Mouse (Mus musculus): ENCODE data around the gene Rnf213.

Gene Rnf213

GRCm38 (mm10) chr11:119390271-119391231 is 2.3 kb upstream of the Rnf213 start:
- DNase-seq, result peak; percentile 82

DNA sequence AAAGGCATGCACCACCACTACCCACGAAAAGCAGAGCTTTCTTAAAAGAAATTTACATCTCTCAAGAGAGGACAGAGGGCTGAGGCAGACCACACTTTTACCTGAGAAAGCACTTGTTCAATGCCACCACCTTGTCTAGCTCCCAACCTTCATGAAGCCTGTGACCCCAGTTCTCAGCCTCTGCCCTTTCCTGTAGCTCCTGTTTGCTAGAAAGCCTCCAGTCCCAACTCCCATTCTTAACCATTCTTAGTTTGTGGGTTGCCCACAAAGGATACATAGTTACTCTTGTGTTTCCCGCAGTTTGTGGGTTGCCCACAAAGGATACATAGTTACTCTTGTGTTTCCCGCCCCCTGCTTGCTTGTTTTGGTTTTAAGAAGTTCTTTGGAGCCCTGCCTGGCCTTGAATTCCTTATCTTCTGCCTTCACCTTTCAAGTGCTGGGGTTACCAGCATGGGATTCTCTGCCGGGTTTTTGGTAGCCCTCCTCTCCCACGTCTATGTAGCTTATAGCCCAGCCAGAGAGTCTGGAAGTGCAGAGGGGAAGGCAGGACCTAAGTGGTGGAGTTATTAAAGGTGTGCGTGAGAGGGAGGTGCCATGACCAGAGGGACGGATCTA is 1.4 kb upstream of the Rnf213 start:
- DNase-seq, result peak; percentile 16

DNA sequence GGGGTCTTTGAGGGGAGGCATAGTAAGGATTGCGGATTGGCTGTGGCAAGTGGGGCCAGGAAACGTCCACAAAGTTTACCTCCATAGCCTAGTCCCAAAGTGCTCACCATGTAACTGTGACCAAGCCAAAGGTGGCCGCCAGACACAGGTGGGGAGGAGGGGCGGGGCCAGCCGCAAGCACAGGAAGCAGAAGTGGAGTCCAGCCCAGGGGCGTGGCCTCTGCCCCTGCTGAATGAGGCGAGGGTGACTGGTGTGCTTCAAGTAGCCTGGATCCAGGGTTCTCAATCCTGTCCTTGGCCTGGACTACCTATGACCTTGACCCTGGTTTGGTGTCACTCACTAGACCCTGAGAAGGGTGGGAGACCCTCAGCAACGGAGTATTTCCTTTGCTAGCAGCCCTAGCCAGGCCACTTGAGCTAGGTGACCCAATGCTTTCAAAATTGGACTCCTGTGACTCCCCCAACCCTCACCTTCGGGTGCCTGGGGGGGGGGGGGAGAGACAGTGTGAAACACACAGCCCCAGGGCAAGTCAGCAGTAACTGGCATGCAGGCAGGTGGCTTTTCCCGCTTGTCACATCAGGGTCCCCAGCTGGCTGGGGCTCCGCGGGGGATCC is 792 bp upstream of the Rnf213 start:
- DNase-seq, result peak; percentile 86

- DNase-seq, result no peak
These were observed 544 bp downstream of the Rnf213 start for GRCm38 (mm10) chr11:119393483-119393804.

- DNase-seq, result no peak
These were observed 1.3 kb downstream of the Rnf213 start for GRCm38 (mm10) chr11:119394210-119394609.

DNA sequence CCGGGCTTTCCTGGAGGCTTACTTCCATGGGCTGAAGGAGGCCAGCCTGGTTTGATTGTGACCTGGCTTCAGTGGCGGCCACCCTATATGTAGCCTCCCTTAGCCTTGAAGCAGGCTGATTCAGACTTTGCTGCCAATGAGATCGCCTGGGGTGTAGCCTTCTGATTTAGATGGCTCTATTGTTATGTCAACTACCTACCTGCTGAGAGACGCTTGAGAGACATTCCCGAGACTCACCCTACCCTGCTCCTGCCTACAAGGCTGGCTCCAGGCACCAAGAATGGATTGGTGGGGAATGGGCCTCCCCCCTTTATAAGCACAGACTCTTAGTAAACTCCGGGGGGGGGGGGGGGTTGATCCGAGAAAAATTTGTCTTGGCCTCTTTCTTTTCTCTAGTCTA is 2.5 kb downstream of the Rnf213 start:
- no peak for DNase-seq

GRCm38 (mm10) chr11:119395931-119396330 is 3.0 kb downstream of the Rnf213 start:
- DNase-seq, result no peak

- DNase-seq, result no peak
These were observed 3.6 kb downstream of the Rnf213 start for GRCm38 (mm10) chr11:119396461-119396860.

DNA sequence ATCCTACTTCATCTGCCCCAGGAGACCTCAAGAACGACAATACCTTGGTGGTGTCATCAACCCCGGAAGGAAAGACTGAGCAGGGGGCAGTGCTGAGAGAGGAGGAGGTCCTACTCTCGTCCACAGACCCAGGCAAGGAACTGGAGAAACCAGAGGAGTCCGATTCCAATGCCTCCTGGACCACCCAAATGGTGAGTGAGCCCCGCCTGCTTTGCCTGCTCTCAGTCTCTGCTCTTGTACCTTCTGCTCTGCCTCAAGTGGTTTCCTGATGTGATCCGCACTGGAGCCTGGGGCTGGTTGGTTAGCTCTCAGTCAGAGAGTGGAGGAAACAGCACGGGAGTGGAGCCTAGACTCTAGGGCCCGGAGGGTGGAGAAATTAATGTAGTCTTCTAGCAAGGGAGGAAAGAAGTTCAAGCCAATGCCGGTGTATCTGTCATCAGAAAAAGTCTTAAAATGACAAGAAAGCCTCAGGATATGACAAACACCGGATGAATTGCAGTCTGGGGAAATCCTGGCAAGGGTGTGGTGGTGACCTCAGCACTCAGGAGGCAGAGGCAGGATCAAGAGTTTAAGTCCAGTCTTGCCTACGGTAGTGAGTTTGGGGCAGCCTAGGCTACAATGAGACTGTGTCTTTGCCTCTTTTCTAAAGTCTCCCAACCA is 9.7 kb downstream of the Rnf213 start:
- DNase-seq, result no peak

- DNase-seq, result peak; percentile 71
These were observed 11.7 kb downstream of the Rnf213 start for GRCm38 (mm10) chr11:119404627-119405026.

GRCm38 (mm10) chr11:119407381-119407780 is 14.5 kb downstream of the Rnf213 start:
- no peak for DNase-seq

GRCm38 (mm10) chr11:119407977-119408376 is 15.1 kb downstream of the Rnf213 start:
- DNase-seq, result no peak

GRCm38 (mm10) chr11:119419327-119420118 is 26.6 kb downstream of the Rnf213 start:
- DNase-seq, result peak; percentile 32

DNA sequence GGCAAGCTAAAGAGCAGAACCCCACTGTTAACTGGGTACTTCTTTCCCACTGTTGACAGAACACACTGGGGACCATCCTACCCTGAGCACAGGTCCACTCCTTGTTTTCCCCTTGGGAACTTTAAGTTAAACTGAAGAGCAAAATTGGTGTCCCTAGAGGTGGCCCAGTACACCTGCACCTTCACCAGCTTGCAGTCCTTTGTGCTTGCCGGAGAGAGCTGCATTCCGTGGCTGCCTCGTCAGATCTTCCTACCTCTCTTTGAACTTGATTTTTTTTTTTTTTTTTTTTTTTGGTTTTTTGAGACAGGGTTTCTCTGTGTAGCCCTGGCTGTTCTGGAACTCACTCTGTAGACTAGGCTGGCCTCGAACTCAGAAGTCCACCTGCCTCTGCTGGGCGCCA is 27.5 kb downstream of the Rnf213 start:
- DNase-seq, result peak; percentile 57

DNA sequence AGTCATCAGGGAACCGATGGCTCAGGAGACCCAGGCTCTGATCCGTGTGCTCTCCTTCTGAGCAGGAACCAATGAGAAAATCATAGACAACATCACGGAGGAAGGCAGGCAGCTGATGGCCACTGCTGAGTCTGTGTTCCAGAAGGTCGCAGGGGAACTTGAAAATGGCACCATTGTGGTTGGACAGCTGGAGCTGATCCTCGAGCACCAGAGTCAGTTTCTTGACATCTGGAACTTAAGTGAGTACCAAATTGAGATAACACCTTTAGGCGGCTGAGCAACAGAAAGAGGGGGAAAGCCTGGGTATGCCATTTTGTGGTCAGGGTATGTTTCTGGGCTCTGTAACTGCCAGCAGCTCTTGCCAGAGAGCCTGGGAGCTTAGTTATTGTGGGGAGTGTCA is 34.5 kb downstream of the Rnf213 start:
- peak; percentile 52 for DNase-seq

DNA sequence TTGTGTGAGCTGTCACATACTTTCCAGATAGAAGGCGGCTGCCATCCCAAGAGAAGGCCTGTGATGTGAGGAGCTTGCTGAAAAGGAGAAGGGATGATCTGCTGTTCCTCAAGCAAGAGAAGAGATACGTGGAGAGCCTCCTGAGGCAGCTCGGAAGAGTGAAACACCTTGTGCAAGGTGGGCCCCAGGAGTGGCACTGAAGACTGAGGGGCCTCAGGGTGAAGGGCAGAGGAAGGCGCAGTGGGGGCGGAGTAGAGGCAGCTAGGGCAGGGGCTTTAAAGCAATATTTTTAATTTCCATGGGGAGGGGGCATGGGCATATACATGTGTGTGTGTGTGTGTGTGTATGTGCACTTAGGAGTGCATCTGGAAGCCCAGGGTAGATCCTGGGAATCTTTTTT is 35.1 kb downstream of the Rnf213 start:
- DNase-seq, result peak; percentile 62

DNA sequence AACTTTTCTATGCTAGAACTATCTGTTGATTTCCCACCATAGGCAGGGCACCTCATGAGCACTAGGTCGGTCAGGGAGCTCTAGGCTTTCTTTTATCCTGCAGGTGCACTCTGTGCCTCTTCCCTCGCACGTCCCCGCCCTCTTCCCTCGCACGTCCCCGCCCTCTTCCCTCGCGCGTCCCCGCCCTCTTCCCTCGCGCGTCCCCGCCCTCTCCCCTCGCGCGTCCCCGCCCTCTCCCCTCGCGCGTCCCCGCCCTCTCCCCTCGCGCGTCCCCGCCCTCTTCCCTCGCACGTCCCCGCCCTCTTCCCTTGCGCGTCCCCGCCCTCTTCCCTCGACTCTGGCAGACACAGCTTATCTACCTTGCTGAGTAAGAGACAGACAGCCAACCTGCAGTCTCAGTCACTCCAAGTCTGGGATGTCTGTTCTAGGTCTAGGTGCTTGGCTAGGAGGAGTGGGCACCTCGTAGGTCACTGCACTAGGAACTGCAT is 35.8 kb downstream of the Rnf213 start:
- peak; percentile 89 for DNase-seq

DNA sequence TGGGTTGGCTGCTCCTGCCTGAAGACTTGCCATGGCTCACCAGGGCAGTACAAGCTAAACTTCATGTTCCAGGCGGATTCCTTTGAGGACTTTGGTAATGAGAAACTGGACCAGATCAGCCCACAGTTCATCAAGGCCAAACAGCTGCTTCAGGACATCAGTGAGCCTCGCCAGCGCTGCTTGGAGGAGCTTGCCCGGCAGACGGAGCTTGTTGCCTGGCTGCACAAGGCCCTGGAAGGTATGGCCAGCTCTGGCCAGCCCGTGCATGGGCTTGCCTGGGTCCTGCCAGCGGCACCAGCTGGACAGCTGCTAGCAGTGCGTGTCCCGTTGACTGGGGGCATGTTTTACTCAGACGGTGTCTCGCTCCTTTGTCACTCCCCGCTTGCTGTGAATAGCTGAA is 38.6 kb downstream of the Rnf213 start:
- DNase-seq, result no peak

DNA sequence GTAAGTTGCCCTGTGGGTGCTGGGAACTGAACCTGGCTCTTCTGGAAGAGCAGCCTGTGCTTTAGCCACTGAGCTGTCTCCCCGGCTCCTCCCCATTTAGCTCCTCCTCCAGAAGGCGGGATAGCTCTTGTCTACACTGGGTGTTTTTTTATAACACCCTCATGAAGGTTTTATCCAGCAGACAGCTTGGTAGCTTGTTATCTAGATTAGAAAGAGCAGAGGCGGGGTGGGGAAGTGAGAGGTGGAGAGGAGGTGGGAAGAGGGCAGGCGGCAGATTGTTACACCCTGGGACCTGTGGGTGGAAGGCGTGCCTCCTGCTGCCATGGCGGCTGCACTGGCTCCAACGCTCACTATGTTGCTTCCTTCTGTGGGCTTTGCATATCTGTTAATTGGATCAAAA is 39.8 kb downstream of the Rnf213 start:
- DNase-seq, result no peak

DNA sequence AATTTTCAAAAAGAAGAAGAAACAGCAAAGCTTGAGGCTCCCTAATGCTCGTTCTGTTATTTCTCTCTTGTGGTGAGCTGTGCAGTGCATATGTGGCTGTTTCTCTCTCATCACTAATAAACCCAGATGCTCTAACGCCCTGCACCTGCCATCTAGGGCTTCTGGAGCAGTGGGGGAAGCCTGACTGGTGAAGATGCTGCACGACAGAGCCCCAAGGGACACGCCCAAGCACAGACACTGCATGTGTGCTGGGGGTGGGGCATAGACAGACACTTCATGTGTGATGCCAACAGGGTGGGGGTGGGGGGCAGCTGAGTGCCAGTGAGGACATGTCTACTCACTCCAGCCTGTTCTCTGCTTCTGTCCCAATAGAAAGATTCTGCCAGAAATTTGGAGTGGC is 41.4 kb downstream of the Rnf213 start:
- DNase-seq, result peak; percentile 58

GRCm38 (mm10) chr11:119435880-119436872 is 43.3 kb downstream of the Rnf213 start:
- peak; percentile 78 for DNase-seq

All from thymus, postnatal 14 days (tissue).